Mouse (Mus musculus) G1E (cell line): ENCODE results near the gene Ccdc159.

Experiments used
- CTCF ChIP-seq: IDR thresholded peaks from 2 replicates; pipeline ENCODE4 v1.5.1; 2012; ENCODE audit warnings: low read depth, low read length, inconsistent platforms, mixed read lengths
- TAL1 ChIP-seq: conservative IDR thresholded peaks from 2 replicates; pipeline ENCODE4 v1.6.1; 2012; ENCODE audit warnings: low read depth, low read length, inconsistent platforms, mixed read lengths

DNA sequence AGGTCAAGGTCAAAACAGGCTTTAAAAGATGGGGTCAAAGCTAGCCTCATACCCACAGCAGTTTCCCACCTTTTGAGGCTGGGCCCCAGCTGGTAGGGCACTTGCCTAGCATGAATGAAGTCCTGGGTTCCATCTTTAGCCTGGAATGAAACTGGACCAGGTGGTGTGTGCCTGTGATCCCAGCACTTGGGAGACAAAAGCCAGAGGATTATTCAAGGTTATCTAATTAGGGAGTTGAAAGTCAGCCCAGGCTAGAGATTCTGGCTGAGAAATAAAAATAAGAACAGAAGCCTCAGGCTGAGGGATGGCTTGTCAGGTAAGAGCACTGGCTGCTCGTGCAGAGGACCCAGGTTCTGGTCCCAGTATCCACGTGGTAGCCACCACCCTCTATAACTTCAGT lies 4.7 kb downstream of the Ccdc159 start:
- TF ChIP-seq CTCF (no peak), TAL1 (no peak)
